Mouse (Mus musculus): ENCODE results near the gene Tnfsf11. TPM values are rescaled to one million over a fixed set of nuclear protein-coding genes. Genes with fewer than 3 reads are reported as not detected.

Tnfsf11 gene
- polyA plus RNA-seq, 2 experiments, result 0.03 to 0.17 TPM

DNA sequence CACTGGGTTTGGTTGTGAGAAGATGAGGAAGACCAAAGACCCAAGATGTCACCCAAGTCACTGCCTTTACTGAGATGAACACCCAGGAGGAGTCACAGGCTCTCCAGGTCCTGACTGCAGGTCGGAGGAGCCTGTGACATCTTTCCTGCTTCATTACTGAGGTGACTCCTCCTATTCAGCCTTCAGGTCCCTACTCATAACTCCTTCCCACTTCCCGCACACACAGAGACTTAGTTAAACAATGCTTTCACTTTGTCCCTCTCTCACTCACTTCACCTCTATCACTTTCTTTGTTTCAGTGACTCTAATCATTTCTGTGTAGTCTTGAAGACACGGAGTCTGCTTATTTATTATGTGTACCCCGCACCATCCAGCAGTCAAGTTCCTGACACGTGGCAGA is 11.7 kb upstream of the Tnfsf11 start:
- no peak overlapping the region for H3K9ac ChIP-seq (replicated peaks)
- H3K4me2 ChIP-seq (ENCODE audit: low read depth), result no peak overlapping the region
- no peaks in the 10 kb centered on the region for H3K36me3 ChIP-seq (replicated peaks; ENCODE audit: control insufficient read depth, insufficient read depth, low read depth)
- 0 out of 4 replicates have a peak, but pooled peaks cover 0 to 4% of the 10 kb centered on the region in 2 experiments for H3K4me1 ChIP-seq (replicated peaks; ENCODE audit: control insufficient read depth in 2 of 2, insufficient read depth in 2 of 2, low read length in 1 of 2)
- no peak for ATAC-seq (ENCODE audit: insufficient read depth)
- H3K9me3 ChIP-seq (ENCODE audit: control insufficient read depth, low read length), result no peaks in the 10 kb centered on the region
- 53% methylated on average over 5 of the region's 5 CpGs for WGBS (ENCODE audit: insufficient replicate concordance)
- H3K27ac ChIP-seq, result no peak overlapping the region
- H3K4me3 ChIP-seq (ENCODE audit: insufficient read depth in 1 of 2, low read depth in 2 of 2, low read length in 2 of 2), result no peak overlapping the region
- TF ChIP-seq EP300 (IDR thresholded peaks at IDR 0.05; ENCODE audit: low read depth) (no peak), CTCF (IDR thresholded peaks at IDR 0.05; ENCODE audit: low read depth) (no peak)
- DNase-seq (ENCODE audit: low read depth in 3 of 3, low spot score in 3 of 3), result no peak
- H3K27me3 ChIP-seq (ENCODE audit: control insufficient read depth, insufficient read depth, low read length), result no peaks in the 10 kb centered on the region

GRCm38 (mm10) chr14:78319000-78319399 is 11.2 kb upstream of the Tnfsf11 start:
- 0 out of 4 replicates have a peak, but pooled peaks cover 0 to 4% of the 10 kb centered on the region in 2 experiments for H3K4me1 ChIP-seq (replicated peaks; ENCODE audit: control insufficient read depth in 2 of 2, insufficient read depth in 2 of 2, low read length in 1 of 2)
- TF ChIP-seq CTCF (IDR thresholded peaks at IDR 0.05; ENCODE audit: low read depth) (no peak), EP300 (IDR thresholded peaks at IDR 0.05; ENCODE audit: low read depth) (no peak)
- no peak for ATAC-seq (ENCODE audit: insufficient read depth)
- 56% methylated on average over 3 of the region's 3 CpGs for WGBS (ENCODE audit: insufficient replicate concordance)
- DNase-seq (ENCODE audit: low read depth in 3 of 3, low spot score in 3 of 3), result no peak
- H3K4me3 ChIP-seq (ENCODE audit: insufficient read depth in 1 of 2, low read depth in 2 of 2, low read length in 2 of 2), result no peak overlapping the region
- H3K27me3 ChIP-seq (ENCODE audit: control insufficient read depth, insufficient read depth, low read length), result no peaks in the 10 kb centered on the region
- H3K36me3 ChIP-seq (replicated peaks; ENCODE audit: control insufficient read depth, insufficient read depth, low read depth), result no peaks in the 10 kb centered on the region
- H3K9me3 ChIP-seq (ENCODE audit: control insufficient read depth, low read length), result no peaks in the 10 kb centered on the region
- H3K27ac ChIP-seq, result no peak overlapping the region
- no peak overlapping the region for H3K4me2 ChIP-seq (ENCODE audit: low read depth)
- H3K9ac ChIP-seq (replicated peaks), result no peak overlapping the region

GRCm38 (mm10) chr14:78317623-78318022 is 9.8 kb upstream of the Tnfsf11 start:
- no peaks in the 10 kb centered on the region for H3K4me1 ChIP-seq (replicated peaks; ENCODE audit: control insufficient read depth in 2 of 2, insufficient read depth in 2 of 2, low read length in 1 of 2)
- ATAC-seq (ENCODE audit: insufficient read depth) (no peak), DNase-seq (ENCODE audit: low read depth in 3 of 3, low spot score in 3 of 3) (no peak)
- H3K27ac ChIP-seq, result no peak overlapping the region
- no peak overlapping the region for H3K4me2 ChIP-seq (ENCODE audit: low read depth)
- no peaks in the 10 kb centered on the region for H3K27me3 ChIP-seq (ENCODE audit: control insufficient read depth, insufficient read depth, low read length)
- WGBS (ENCODE audit: insufficient replicate concordance), result 58% methylated on average over 5 of the region's 5 CpGs
- H3K4me3 ChIP-seq (ENCODE audit: insufficient read depth in 1 of 2, low read depth in 2 of 2, low read length in 2 of 2), result no peak overlapping the region
- no peaks in the 10 kb centered on the region for H3K9me3 ChIP-seq (ENCODE audit: control insufficient read depth, low read length)
- H3K9ac ChIP-seq (replicated peaks), result no peak overlapping the region
- H3K36me3 ChIP-seq (replicated peaks; ENCODE audit: control insufficient read depth, insufficient read depth, low read depth), result no peaks in the 10 kb centered on the region
- no peak for TF ChIP-seq EP300 (IDR thresholded peaks at IDR 0.05; ENCODE audit: low read depth)
- no peak for TF ChIP-seq CTCF (IDR thresholded peaks at IDR 0.05; ENCODE audit: low read depth)

DNA sequence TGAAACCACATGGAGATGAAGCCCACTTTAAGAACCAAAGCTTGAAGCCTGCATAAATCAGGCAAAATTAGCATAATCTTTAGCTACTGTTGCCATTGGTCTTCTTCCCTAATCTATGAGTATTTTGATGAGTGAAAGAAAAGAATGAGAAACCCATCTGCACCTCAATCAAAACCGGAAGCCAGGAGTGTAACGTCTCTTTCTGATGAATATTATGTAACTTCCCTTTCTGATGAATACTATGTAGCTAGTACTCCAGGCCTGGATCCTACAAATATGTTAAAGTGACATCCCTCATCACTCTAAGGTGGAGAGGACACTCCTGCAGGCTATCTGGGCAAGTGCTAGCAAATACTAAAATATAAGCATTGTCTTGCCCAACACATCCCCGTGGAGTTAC is 6.9 kb downstream of the Tnfsf11 start:
- Histone ChIP-seq H3K27ac (no peak overlapping the region), H3K9me3 (ENCODE audit: control insufficient read depth, low read length) (no peaks in the 10 kb centered on the region), H3K4me1 (replicated peaks; ENCODE audit: control insufficient read depth in 2 of 2, insufficient read depth in 2 of 2, low read length in 1 of 2) (no peaks in the 10 kb centered on the region), H3K4me3 (ENCODE audit: insufficient read depth in 1 of 2, low read depth in 2 of 2, low read length in 2 of 2) (no peak overlapping the region), H3K4me2 (ENCODE audit: low read depth) (no peak overlapping the region), H3K36me3 (replicated peaks; ENCODE audit: control insufficient read depth, insufficient read depth, low read depth) (no peaks in the 10 kb centered on the region), H3K27me3 (ENCODE audit: control insufficient read depth, insufficient read depth, low read length) (peaks cover under 1% of the 10 kb centered on the region; the same call in 1 of the 2 replicates), H3K9ac (replicated peaks) (no peak overlapping the region)
- no peak for TF ChIP-seq CTCF (IDR thresholded peaks at IDR 0.05; ENCODE audit: low read depth)
- 47% methylated on average over 3 of the region's 3 CpGs for WGBS (ENCODE audit: insufficient replicate concordance)
- ATAC-seq (ENCODE audit: insufficient read depth), result no peak
- DNase-seq (ENCODE audit: low read depth in 3 of 3, low spot score in 3 of 3), result no peak

GRCm38 (mm10) chr14:78292687-78293086 is 15.2 kb downstream of the Tnfsf11 start:
- no peak overlapping the region for H3K27ac ChIP-seq
- no peak overlapping the region for H3K4me3 ChIP-seq (ENCODE audit: insufficient read depth in 1 of 2, low read depth in 2 of 2, low read length in 2 of 2)
- DNase-seq (ENCODE audit: low read depth in 3 of 3, low spot score in 3 of 3) (no peak), ATAC-seq (ENCODE audit: insufficient read depth) (no peak)
- H3K36me3 ChIP-seq (replicated peaks; ENCODE audit: control insufficient read depth, insufficient read depth, low read depth), result no peaks in the 10 kb centered on the region
- H3K9me3 ChIP-seq (ENCODE audit: control insufficient read depth, low read length), result no peaks in the 10 kb centered on the region
- no peaks in the 10 kb centered on the region for H3K4me1 ChIP-seq (replicated peaks; ENCODE audit: control insufficient read depth in 2 of 2, insufficient read depth in 2 of 2, low read length in 1 of 2)
- H3K27me3 ChIP-seq (ENCODE audit: control insufficient read depth, insufficient read depth, low read length), result no peaks in the 10 kb centered on the region
- H3K9ac ChIP-seq (replicated peaks), result no peak overlapping the region
- WGBS (ENCODE audit: insufficient replicate concordance), result 72% methylated on average over 7 of the region's 7 CpGs
- TF ChIP-seq CTCF (IDR thresholded peaks at IDR 0.05; ENCODE audit: low read depth), result no peak
- TF ChIP-seq EP300 (IDR thresholded peaks at IDR 0.05; ENCODE audit: low read depth), result no peak
- H3K4me2 ChIP-seq (ENCODE audit: low read depth), result no peak overlapping the region
